Mouse (Mus musculus) heart, postnatal 0 days (tissue): ENCODE measurements around the gene Cx3cl1.

Source experiments
- CTCF ChIP-seq: IDR thresholded peaks from 2 replicates; pipeline ENCODE4 v1.5.1; 2016; ENCODE audit warnings: antibody characterized with exemption, control low read depth, low read depth
- EP300 ChIP-seq: IDR thresholded peaks from 2 replicates; pipeline ENCODE4 v1.6.1; 2016; ENCODE audit warnings: antibody characterized with exemption, low read depth

DNA sequence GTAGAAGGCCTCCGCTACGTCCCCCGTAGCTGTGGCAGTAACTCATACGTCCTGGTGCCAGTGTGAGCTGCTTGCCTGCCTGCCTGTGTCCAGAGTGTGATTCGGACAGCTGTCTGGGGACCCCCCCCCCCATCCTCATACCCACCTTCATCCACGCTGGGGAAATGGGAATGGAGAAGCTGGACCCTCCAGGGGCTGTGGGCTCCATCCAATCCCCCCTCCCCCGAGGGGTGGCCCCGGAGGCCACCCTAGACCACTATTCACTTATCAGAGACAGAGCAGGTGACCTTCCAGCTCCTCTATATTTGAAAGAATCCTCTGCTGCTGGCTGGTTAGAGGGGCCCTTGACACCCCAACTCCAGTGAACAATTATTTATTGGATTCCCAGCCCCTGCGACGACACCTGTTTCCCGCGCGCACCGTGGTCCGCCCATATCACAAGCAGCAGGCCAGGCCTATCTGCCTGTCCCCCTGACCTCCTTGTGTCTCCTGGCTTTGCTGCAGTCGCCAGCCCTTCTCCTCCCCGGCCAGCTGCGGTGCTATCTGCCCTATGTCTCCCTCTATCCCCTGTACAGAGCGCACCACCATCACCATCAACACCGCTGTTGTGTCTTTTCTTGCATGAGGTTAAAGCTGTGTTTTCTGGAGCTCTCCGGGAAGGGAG is 8.8 kb downstream of the Cx3cl1 start:
- no peak for TF ChIP-seq CTCF
- no peak for TF ChIP-seq EP300
